Mouse (Mus musculus) olfactory bulb, adult 2 months (tissue): ENCODE measurements around the gene Syne3.

ENCODE experiments used
- CTCF ChIP-seq: fragments of 200-500 bp; IDR thresholded peaks from 2 replicates; pipeline ENCODE4 v1.5.1; 2012; ENCODE audit warnings: low read depth, mild to moderate bottlenecking, low read length, moderate library complexity; ENCODE audit not compliant: insufficient read depth
- POLR2A ChIP-seq: fragments of 200-500 bp; IDR thresholded peaks from 2 replicates; pipeline ENCODE4 v1.6.1; 2012; ENCODE audit warnings: mild to moderate bottlenecking, low read depth, low read length, moderate library complexity; ENCODE audit not compliant: insufficient read depth

DNA sequence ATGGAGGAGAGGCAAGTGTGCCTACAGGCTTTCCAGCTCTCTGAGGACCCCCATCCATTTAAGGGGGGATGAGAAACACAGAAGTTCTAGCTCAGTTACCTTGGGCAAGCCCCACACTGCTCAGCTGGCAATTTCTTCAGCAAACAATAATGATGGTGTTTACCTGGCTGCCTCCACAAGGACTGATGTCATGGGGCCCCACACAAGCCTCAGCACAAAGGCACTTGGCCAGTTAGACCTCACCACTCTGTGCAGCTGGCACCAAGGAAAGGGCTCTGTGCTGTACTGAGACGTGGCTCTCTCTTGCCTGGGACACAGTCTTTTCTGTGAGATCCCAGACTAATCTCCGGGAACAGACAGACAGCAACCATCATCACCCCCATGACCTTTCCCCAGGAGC is 127.5 kb downstream of the Syne3 start:
- no peak for TF ChIP-seq CTCF
- no peak for TF ChIP-seq POLR2A
